1 mouse cellular context compared by ENCODE assay signal in genomic region chr11:60931869-60932481, GRCm38 (mm10).
A peak's percentile ranks its signal among the peaks of the same experiment; 100 is the strongest.
TF ChIP-seq lines count a peak whose summit lies in the region.

Gene Map2k3, plus strand, starts transcription at chr11:60932033.

TF ChIP-seq in CH12.LX, 34 proteins besides CTCF, POLR2A, EP300 and RAD21 (continued from another document):
- TF ChIP-seq MEF2A (IDR thresholded peaks at IDR 0.05; ENCODE audit: borderline replicate concordance, low read depth, low read length): no peak; the same call in 1 of the 2 replicates
- TF ChIP-seq TCF12 (IDR thresholded peaks at IDR 0.05; ENCODE audit: low read depth, low read length): peak; percentile 99
- peak; percentile 55; the same call in 1 of the 2 replicates for TF ChIP-seq ELF1 (IDR thresholded peaks at IDR 0.05; ENCODE audit: low read depth, low read length)
- TF ChIP-seq HCFC1 (IDR thresholded peaks at IDR 0.05; ENCODE audit: low read depth, low read length): peak; percentile 53
- TF ChIP-seq GABPA (IDR thresholded peaks at IDR 0.05; ENCODE audit: insufficient replicate concordance, low read depth, low read length): no peak
- TF ChIP-seq ZMIZ1 (IDR thresholded peaks at IDR 0.05; ENCODE audit: low read depth, low read length): peak; percentile 95
